Mouse (Mus musculus): ENCODE measurements around the gene Ttll7. TPM values are rescaled to one million over a fixed set of nuclear protein-coding genes. Genes with fewer than 3 reads are reported as not detected.

The Ttll7 gene
- polyA plus RNA-seq, 1 experiment, result 0.08 TPM

DNA sequence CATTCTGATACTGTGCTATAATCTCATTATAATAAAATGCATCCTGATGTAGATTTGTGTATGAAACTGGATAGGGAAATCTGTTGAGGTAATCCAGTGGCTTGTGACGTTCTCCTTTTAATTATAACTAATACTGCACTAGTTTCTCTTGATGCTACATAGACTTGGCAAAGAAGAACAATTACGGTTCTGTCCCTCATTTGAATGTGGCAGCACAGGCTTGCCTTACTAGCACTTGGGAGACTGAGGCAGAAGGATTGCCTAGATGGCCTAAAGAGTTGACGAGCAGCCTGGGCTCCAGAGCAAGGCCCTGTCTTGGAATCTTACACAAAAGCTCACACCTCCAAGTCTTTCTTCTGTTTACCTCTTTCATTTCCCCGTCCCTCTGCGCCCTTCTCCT, 80.3 kb downstream of the Ttll7 start:
- no peaks in the 10 kb centered on the region for H3K4me1 ChIP-seq
- TF ChIP-seq GATA1 (IDR thresholded peaks at IDR 0.05; ENCODE audit: borderline replicate concordance, low read length), result no peak
- no peak for TF ChIP-seq FLI1 (IDR thresholded peaks at IDR 0.05; ENCODE audit: low read length)
- H3K9me3 ChIP-seq, result peaks cover 16% of the 10 kb centered on the region
- no peaks in the 10 kb centered on the region for H3K27me3 ChIP-seq (replicated peaks)
- H3K36me3 ChIP-seq (replicated peaks; ENCODE audit: low read length), result no peaks in the 10 kb centered on the region
- H3K4me3 ChIP-seq (replicated peaks), result no peak overlapping the region

- Histone ChIP-seq H3K27me3 (replicated peaks) (peaks cover 6% of the 10 kb centered on the region), H3K4me1 (peaks cover 3% of the 10 kb centered on the region; the same call in 1 of the 2 replicates), H3K36me3 (replicated peaks; ENCODE audit: low read length) (no peaks in the 10 kb centered on the region), H3K4me3 (replicated peaks) (no peak overlapping the region), H3K9me3 (peaks cover 16% of the 10 kb centered on the region)
- TF ChIP-seq FLI1 (IDR thresholded peaks at IDR 0.05; ENCODE audit: low read length) (no peak), GATA1 (IDR thresholded peaks at IDR 0.05; ENCODE audit: borderline replicate concordance, low read length) (no peak)
Observed at GRCm38 (mm10) chr3:146936888-146937287, 84.7 kb downstream of the Ttll7 start.

GRCm38 (mm10) chr3:146939391-146940250, 87.5 kb downstream of the Ttll7 start:
- peaks cover 3% of the 10 kb centered on the region; the same call in 1 of the 2 replicates for H3K4me1 ChIP-seq
- TF ChIP-seq FLI1 (IDR thresholded peaks at IDR 0.05; ENCODE audit: low read length) (no peak), GATA1 (IDR thresholded peaks at IDR 0.05; ENCODE audit: borderline replicate concordance, low read length) (no peak)
- no peaks in the 10 kb centered on the region for H3K36me3 ChIP-seq (replicated peaks; ENCODE audit: low read length)
- H3K27me3 ChIP-seq (replicated peaks), result peaks cover 6% of the 10 kb centered on the region
- H3K9me3 ChIP-seq, result peaks cover 11% of the 10 kb centered on the region
- H3K4me3 ChIP-seq (replicated peaks), result peak overlapping the region; percentile 56

DNA sequence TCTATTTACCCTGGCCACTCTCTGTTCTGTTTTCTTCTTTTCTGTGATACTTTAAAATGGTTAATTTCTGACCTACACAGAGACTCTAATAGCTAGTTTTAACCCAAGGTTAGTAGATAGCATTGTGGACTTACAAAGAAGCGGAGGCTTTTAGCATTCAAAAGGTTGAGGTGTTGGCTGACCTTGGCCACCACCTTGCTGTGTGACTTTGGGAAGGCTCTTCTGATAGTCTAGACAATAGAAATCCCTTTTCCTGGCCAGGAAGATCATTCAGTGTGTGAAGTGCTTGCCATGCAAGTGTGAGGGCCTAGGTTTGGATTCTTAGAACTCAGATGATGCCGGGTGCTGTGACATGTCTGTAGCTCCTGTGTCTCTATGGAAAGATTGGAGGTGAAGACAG, 90.9 kb downstream of the Ttll7 start:
- H3K4me1 ChIP-seq, result peaks cover 8% of the 10 kb centered on the region
- H3K4me3 ChIP-seq (replicated peaks), result no peak overlapping the region
- H3K9me3 ChIP-seq, result no peaks in the 10 kb centered on the region
- H3K27me3 ChIP-seq (replicated peaks), result peaks cover 6% of the 10 kb centered on the region
- TF ChIP-seq GATA1 (IDR thresholded peaks at IDR 0.05; ENCODE audit: borderline replicate concordance, low read length) (no peak), FLI1 (IDR thresholded peaks at IDR 0.05; ENCODE audit: low read length) (no peak)
- no peaks in the 10 kb centered on the region for H3K36me3 ChIP-seq (replicated peaks; ENCODE audit: low read length)

DNA sequence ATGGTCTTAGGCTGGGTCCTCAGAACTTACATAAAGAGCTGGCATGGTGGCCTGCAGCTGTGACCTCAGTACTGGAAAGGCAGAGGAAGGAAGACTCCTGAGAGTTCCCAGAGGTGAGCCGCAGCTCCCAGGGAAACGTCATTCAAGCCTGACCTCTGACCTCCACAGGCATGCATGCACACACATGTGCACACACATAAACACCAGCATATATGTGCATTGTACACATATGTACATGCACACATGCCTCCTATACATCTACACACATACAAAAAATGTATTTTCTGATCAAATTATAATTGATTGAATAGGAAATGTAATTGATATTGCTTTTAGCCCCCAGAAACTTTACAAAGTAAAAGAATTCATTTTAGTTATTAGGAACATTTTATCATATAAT, 93.2 kb downstream of the Ttll7 start:
- Histone ChIP-seq H3K36me3 (replicated peaks; ENCODE audit: low read length) (no peaks in the 10 kb centered on the region), H3K9me3 (no peaks in the 10 kb centered on the region), H3K4me3 (replicated peaks) (no peak overlapping the region), H3K27me3 (replicated peaks) (peaks cover 2% of the 10 kb centered on the region), H3K4me1 (peaks cover 4% of the 10 kb centered on the region)
- TF ChIP-seq FLI1 (IDR thresholded peaks at IDR 0.05; ENCODE audit: low read length) (no peak), GATA1 (IDR thresholded peaks at IDR 0.05; ENCODE audit: borderline replicate concordance, low read length) (no peak)

DNA sequence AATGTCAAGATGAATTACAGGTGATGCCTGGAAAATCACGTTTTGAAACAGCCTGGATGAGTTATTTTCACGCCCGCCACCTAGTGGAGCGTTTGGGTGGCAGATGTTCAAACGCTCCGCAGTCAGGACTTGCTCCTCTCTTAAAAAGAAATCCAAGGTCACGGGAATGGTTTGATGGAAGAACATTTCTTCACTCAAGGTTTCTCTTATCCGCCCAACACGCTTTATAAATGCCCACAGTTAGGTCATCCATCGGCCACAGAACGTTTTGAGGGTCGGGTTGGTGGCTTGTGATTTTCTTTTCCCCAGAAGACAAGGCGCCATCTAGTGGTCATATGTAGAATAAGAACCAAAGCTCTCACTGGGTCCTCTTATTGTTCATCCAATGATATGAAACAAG, 93.7 kb downstream of the Ttll7 start:
- H3K9me3 ChIP-seq, result no peaks in the 10 kb centered on the region
- TF ChIP-seq GATA1 (IDR thresholded peaks at IDR 0.05; ENCODE audit: borderline replicate concordance, low read length), result no peak
- TF ChIP-seq FLI1 (IDR thresholded peaks at IDR 0.05; ENCODE audit: low read length), result no peak
- peaks cover 4% of the 10 kb centered on the region for H3K4me1 ChIP-seq
- no peaks in the 10 kb centered on the region for H3K27me3 ChIP-seq (replicated peaks)
- peak overlapping the region; percentile 88 for H3K4me3 ChIP-seq (replicated peaks)
- H3K36me3 ChIP-seq (replicated peaks; ENCODE audit: low read length), result no peaks in the 10 kb centered on the region

DNA sequence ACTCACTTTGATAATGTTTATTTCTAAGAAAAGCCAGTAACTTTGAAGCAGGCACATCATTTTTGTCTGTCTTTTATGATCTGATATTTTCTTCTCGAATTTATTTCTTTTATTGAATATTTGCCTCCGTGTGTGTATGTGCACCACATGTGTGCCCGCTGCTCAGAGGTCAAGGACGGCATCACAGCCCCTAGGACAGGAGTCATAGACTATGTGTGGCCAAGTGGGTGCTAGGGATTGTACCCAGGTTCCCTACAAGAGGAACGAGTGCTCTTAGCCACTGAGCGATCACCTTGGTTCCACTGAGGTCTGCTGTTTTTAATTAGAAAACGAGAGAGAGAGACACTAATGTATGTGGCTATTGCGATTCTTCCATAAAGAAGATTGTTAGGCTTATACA, 94.5 kb downstream of the Ttll7 start:
- Histone ChIP-seq H3K27me3 (replicated peaks) (no peaks in the 10 kb centered on the region), H3K36me3 (replicated peaks; ENCODE audit: low read length) (no peaks in the 10 kb centered on the region), H3K9me3 (no peaks in the 10 kb centered on the region), H3K4me3 (replicated peaks) (peak overlapping the region; percentile 88), H3K4me1 (peaks cover 4% of the 10 kb centered on the region)
- TF ChIP-seq FLI1 (IDR thresholded peaks at IDR 0.05; ENCODE audit: low read length), result no peak
- TF ChIP-seq GATA1 (IDR thresholded peaks at IDR 0.05; ENCODE audit: borderline replicate concordance, low read length), result no peak

- no peaks in the 10 kb centered on the region for H3K4me1 ChIP-seq
- no peaks in the 10 kb centered on the region for H3K9me3 ChIP-seq
- no peak for TF ChIP-seq FLI1 (IDR thresholded peaks at IDR 0.05; ENCODE audit: low read length)
- no peak overlapping the region for H3K4me3 ChIP-seq (replicated peaks)
- no peaks in the 10 kb centered on the region for H3K27me3 ChIP-seq (replicated peaks)
- no peaks in the 10 kb centered on the region for H3K36me3 ChIP-seq (replicated peaks; ENCODE audit: low read length)
Observed at GRCm38 (mm10) chr3:146956792-146957191, 104.6 kb downstream of the Ttll7 start.

DNA sequence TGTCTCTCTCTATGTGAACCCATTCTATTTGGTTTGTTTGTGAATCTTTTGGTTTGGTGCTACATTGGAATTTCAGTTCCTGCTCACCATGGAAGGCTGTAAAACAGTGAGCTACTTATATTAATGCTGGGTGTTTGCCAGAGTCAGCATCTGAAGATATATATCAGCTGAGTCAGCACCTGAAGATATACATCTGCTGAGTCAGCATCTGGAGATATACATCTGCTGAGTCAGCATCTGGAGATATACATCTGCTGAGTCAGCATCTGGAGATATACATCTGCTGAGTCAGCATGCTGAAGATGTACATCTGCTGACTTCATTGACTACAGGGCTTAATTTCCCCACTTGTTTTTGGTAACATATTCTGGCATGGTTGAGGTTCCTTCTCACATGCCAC, 110.7 kb downstream of the Ttll7 start:
- Histone ChIP-seq H3K4me1 (no peaks in the 10 kb centered on the region), H3K27me3 (replicated peaks) (no peaks in the 10 kb centered on the region), H3K36me3 (replicated peaks; ENCODE audit: low read length) (no peaks in the 10 kb centered on the region), H3K4me3 (replicated peaks) (no peak overlapping the region), H3K9me3 (0 out of 2 replicates have a peak, but pooled peaks cover 2% of the 10 kb centered on the region)
- TF ChIP-seq FLI1 (IDR thresholded peaks at IDR 0.05; ENCODE audit: low read length) (no peak), GATA1 (IDR thresholded peaks at IDR 0.05; ENCODE audit: borderline replicate concordance, low read length) (no peak)

- H3K4me3 ChIP-seq (replicated peaks), result no peak overlapping the region
- H3K9me3 ChIP-seq, result 0 out of 2 replicates have a peak, but pooled peaks cover 4% of the 10 kb centered on the region
- no peaks in the 10 kb centered on the region for H3K27me3 ChIP-seq (replicated peaks)
- TF ChIP-seq GATA1 (IDR thresholded peaks at IDR 0.05; ENCODE audit: borderline replicate concordance, low read length), result no peak
- TF ChIP-seq FLI1 (IDR thresholded peaks at IDR 0.05; ENCODE audit: low read length), result no peak
- no peaks in the 10 kb centered on the region for H3K36me3 ChIP-seq (replicated peaks; ENCODE audit: low read length)
- no peaks in the 10 kb centered on the region for H3K4me1 ChIP-seq
Observed at GRCm38 (mm10) chr3:146964384-146964783, 112.2 kb downstream of the Ttll7 start.
